Mouse (Mus musculus) intestine, postnatal 0 days (tissue): ENCODE results near the gene Rflna. TPM values are rescaled to one million over a fixed set of nuclear protein-coding genes. Genes with fewer than 3 reads are reported as not detected.

ENCODE experiments used
- ATAC-seq: fragments of 200-750 bp; cut with Nextera tagmentation; 2 replicates; pipeline ENCODE4 v1.8.0; 2017; ENCODE audit warnings: mild to moderate bottlenecking, moderate TSS enrichment, moderate library complexity
- H3K27ac ChIP-seq: fragments of 300-500 bp; sonication (generic); 2 replicates; pipeline ENCODE4 v1.5.1; 2014; ENCODE audit warnings: mild to moderate bottlenecking, low read depth, low read length, moderate library complexity
- H3K27me3 ChIP-seq: fragments of 300-500 bp; sonication (generic); replicated peaks from 2 replicates; pipeline ENCODE4 v1.6.1; 2014; ENCODE audit warnings: low read length, mixed read lengths; ENCODE audit not compliant: control insufficient read depth, insufficient read depth
- H3K36me3 ChIP-seq: fragments of 300-500 bp; sonication (generic); 2 replicates; pipeline ENCODE4 v1.6.1; 2014; ENCODE audit warnings: mild to moderate bottlenecking, moderate library complexity; ENCODE audit not compliant: control insufficient read depth, insufficient read depth
- H3K4me1 ChIP-seq: fragments of 300-500 bp; sonication (generic); replicated peaks from 2 replicates; pipeline ENCODE4 v1.6.1; 2014; ENCODE audit warnings: antibody characterized with exemption, low read length, mixed read lengths; ENCODE audit not compliant: control insufficient read depth, insufficient read depth
- H3K4me2 ChIP-seq: fragments of 300-500 bp; sonication (generic); replicated peaks from 2 replicates; pipeline ENCODE4 v1.6.1; 2014; ENCODE audit warnings: low read depth, mild to moderate bottlenecking, moderate library complexity
- H3K4me3 ChIP-seq: fragments of 300-500 bp; sonication (generic); 2 replicates; pipeline ENCODE4 v1.5.1; 2014; ENCODE audit warnings: low read depth, low read length
- H3K9ac ChIP-seq: fragments of 300-500 bp; sonication (generic); 2 replicates; pipeline ENCODE4 v1.6.1; 2014; ENCODE audit warnings: mild to moderate bottlenecking, low read depth, low read length
- H3K9me3 ChIP-seq: fragments of 300-500 bp; sonication (generic); 2 replicates; pipeline ENCODE4 v1.6.1; 2016; ENCODE audit warnings: mixed run types; ENCODE audit not compliant: control insufficient read depth
- CTCF ChIP-seq: sonication (generic); IDR thresholded peaks from 2 replicates; pipeline ENCODE4 v1.5.1; 2016; ENCODE audit warnings: low read depth, mild to moderate bottlenecking, control low read depth, antibody characterized with exemption, moderate library complexity
- WGBS: fragments of 180-500 bp; shearing (Covaris S2); extraction: QIAGEN DNeasy Blood & Tissue Kit; methylation state at CpG from one replicate; pipeline ENCODE4 v1.1.7; 2014; 5-methylcytosine and 5-hydroxymethylcytosine counted together
- polyA plus RNA-seq: library from polyadenylated mRNA; unstranded; fragments of >200 nt; fragmentation: Nextera tagmentation; extraction: Ambion mirVana; gene quantifications from 2 replicates; pipeline ENCODE4 v1.2.1, GENCODE M21; 2015

The Rflna gene
- polyA plus RNA-seq, 1 experiment from 2014 or later, result 1.7 TPM

DNA sequence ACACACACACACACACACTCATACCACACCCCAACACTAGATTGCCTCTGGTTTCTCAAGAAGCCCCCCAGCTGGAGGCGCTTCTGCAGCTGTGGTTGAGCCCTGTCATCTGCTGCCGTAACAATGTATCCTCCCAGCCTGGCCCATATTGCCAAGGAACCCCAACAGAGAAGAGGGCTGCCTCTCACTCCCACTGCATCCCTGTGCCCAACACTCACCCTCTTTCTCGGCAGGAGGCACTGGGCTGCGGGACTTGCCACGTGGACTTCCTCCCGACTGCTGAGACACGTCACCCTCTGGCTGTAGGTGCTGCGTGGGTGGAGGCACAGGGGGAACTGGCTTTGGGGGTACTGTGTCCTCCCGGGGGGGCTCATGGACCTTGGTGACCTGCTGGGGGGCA is 38.6 kb downstream of the Rflna start:
- no peak overlapping the region for H3K27ac ChIP-seq
- no peaks in the 10 kb centered on the region for H3K27me3 ChIP-seq
- no peak for ATAC-seq
- peaks cover 68% of the 10 kb centered on the region for H3K36me3 ChIP-seq
- WGBS, result 83% methylated on average over 9 of the region's 9 CpGs
- H3K4me3 ChIP-seq, result no peak overlapping the region
- no peaks in the 10 kb centered on the region for H3K9me3 ChIP-seq
- H3K9ac ChIP-seq, result no peak overlapping the region
- TF ChIP-seq CTCF, result no peak
- H3K4me2 ChIP-seq, result no peak overlapping the region
- no peaks in the 10 kb centered on the region for H3K4me1 ChIP-seq

- WGBS, result 89% methylated on average over 6 of the region's 6 CpGs
- H3K36me3 ChIP-seq, result peaks cover 69% of the 10 kb centered on the region
- no peak for ATAC-seq
Observed at GRCm38 (mm10) chr5:125043448-125043847, 40.4 kb downstream of the Rflna start.

GRCm38 (mm10) chr5:125045202-125045601 is 42.2 kb downstream of the Rflna start:
- H3K36me3 ChIP-seq, result peaks cover 72% of the 10 kb centered on the region
- H3K9ac ChIP-seq, result no peak overlapping the region
- H3K4me3 ChIP-seq, result no peak overlapping the region
- H3K27ac ChIP-seq, result no peak overlapping the region
- no peaks in the 10 kb centered on the region for H3K9me3 ChIP-seq
- no peak overlapping the region for H3K4me2 ChIP-seq
- TF ChIP-seq CTCF, result no peak
- 73% methylated on average over 5 of the region's 5 CpGs for WGBS
- no peak for ATAC-seq
- no peaks in the 10 kb centered on the region for H3K27me3 ChIP-seq
- no peaks in the 10 kb centered on the region for H3K4me1 ChIP-seq

More at GRCm38 (mm10) chr5:125043448-125043847, 40.4 kb downstream of the Rflna start:
- Histone ChIP-seq H3K4me1 (no peaks in the 10 kb centered on the region), H3K4me3 (no peak overlapping the region), H3K27me3 (no peaks in the 10 kb centered on the region), H3K9ac (no peak overlapping the region), H3K27ac (no peak overlapping the region), H3K9me3 (no peaks in the 10 kb centered on the region), H3K4me2 (no peak overlapping the region)
- TF ChIP-seq CTCF, result no peak

- Histone ChIP-seq H3K4me1 (no peaks in the 10 kb centered on the region), H3K9me3 (no peaks in the 10 kb centered on the region), H3K27me3 (no peaks in the 10 kb centered on the region), H3K36me3 (peaks cover 79% of the 10 kb centered on the region), H3K4me3 (no peak overlapping the region), H3K9ac (no peak overlapping the region), H3K27ac (no peak overlapping the region), H3K4me2 (no peak overlapping the region)
- no peak for ATAC-seq
- 69% methylated on average over 5 of the region's 5 CpGs for WGBS
- no peak for TF ChIP-seq CTCF
Observed at GRCm38 (mm10) chr5:125046436-125046835, 43.4 kb downstream of the Rflna start.

- peaks cover 79% of the 10 kb centered on the region for H3K36me3 ChIP-seq
- no peak overlapping the region for H3K9ac ChIP-seq
- no peak for ATAC-seq
- no peak overlapping the region for H3K4me3 ChIP-seq
- WGBS, result 94% methylated on average over 4 of the region's 4 CpGs
- H3K4me1 ChIP-seq, result no peaks in the 10 kb centered on the region
- H3K4me2 ChIP-seq, result no peak overlapping the region
- H3K9me3 ChIP-seq, result no peaks in the 10 kb centered on the region
- no peak for TF ChIP-seq CTCF
- H3K27ac ChIP-seq, result no peak overlapping the region
- no peaks in the 10 kb centered on the region for H3K27me3 ChIP-seq
Observed at GRCm38 (mm10) chr5:125049481-125049880, 46.5 kb downstream of the Rflna start.

DNA sequence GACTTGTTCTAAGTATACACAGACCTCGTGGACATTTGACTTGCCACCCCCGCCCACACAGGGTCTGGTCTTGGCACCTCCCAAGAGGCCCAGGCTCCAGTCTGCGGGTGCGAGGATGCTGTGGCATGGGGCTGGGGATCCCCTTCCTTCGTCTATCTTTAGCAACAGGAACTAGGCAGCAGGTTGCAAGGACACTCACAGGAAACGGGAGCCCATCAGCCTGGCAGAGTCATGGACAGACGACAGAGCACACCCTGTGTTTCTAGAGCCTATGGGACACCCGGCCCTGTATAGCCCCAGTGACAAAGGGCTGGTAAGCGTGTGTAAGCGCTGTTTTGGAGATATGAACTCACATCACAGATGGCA is 49.2 kb downstream of the Rflna start:
- WGBS, result 73% methylated on average over 10 of the region's 10 CpGs
- ATAC-seq, result no peak
- Histone ChIP-seq H3K9me3 (no peaks in the 10 kb centered on the region), H3K4me2 (no peak overlapping the region), H3K4me3 (no peak overlapping the region), H3K36me3 (peaks cover 68% of the 10 kb centered on the region), H3K27ac (no peak overlapping the region), H3K4me1 (no peaks in the 10 kb centered on the region), H3K9ac (no peak overlapping the region), H3K27me3 (no peaks in the 10 kb centered on the region)
- TF ChIP-seq CTCF, result no peak
